Mouse (Mus musculus): ENCODE measurements around the gene Defb20.

DNA sequence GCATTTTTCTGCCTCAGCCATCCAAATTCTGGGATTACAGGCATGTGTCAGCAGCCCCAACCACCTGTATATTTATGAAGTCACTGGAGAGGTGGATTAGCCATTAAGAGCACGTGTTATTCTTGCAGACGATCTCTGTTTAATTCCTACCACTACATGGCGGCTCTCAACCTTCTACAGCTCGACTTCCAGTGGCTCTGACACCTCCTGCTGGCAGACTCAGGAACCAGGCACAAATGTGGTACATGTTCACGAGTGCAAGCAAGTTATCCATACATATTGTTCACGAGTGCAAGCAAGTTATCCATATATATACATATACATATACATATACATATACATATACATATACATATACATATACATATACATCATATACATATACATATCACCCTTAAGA is 16.3 kb downstream of the Defb20 start:
- no peak for TF ChIP-seq CTCF (IDR thresholded peaks at IDR 0.05; ENCODE audit: insufficient read depth, low read depth, low read length)
- no peak for TF ChIP-seq POLR2A (IDR thresholded peaks at IDR 0.05; ENCODE audit: insufficient read depth, low read depth, low read length)
